Mouse (Mus musculus): Measurements from ENCODE around the gene Sacm1l. TPM values are rescaled to one million over a fixed set of nuclear protein-coding genes. Genes with fewer than 3 reads are reported as not detected.

The Sacm1l gene
- polyA plus RNA-seq, 1 experiment from 2014 or later, result 56.3 TPM

DNA sequence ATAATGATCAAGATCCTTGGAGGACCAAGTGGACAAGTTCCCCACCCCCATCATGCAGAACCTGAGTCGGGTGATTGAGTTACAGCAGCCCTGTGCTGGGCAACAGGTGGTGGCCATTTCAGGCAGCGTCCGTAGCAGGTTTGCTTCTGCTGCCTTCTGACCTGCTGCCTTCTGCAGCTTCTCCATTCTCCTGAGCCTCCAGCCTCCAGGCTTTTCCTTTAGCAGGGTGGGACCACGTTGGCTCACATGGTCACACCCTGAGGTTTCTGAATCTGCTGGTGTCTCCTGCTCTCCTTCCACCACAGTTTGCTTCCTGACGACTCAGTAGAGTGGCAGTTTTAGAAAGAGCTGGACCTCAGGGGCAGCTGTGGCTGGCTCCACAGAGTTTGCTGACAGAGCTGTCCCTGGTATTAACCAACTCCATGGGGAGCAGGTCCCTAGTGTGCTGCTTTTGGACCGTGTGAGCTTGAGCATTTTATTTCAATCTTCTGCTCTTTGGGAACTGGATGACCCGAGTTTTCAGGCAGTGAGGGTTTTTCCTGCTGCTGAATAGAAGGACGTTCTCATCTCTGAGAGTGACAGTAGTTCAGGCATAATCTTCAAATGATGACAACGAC, 39.7 kb upstream of the Sacm1l start:
- peaks cover 31% of the 10 kb centered on the region for H3K4me1 ChIP-seq (ENCODE audit: control insufficient read depth, insufficient read depth, low read length)
- H3K4me3 ChIP-seq (ENCODE audit: low read length), result no peak overlapping the region
- H3K9ac ChIP-seq (ENCODE audit: low read depth, low read length), result no peak overlapping the region
- no peak overlapping the region for H3K4me2 ChIP-seq (replicated peaks; ENCODE audit: low read depth, low read length)
- peak; percentile 48 for ATAC-seq (ENCODE audit: low FRiP score, low TSS enrichment)
- H3K36me3 ChIP-seq (ENCODE audit: control insufficient read depth, insufficient read depth, low read length), result peaks cover 16% of the 10 kb centered on the region; the same call in 1 of the 2 replicates
- no peaks in the 10 kb centered on the region for H3K9me3 ChIP-seq (ENCODE audit: control insufficient read depth, low read length)
- H3K27me3 ChIP-seq (ENCODE audit: control insufficient read depth, insufficient read depth, low read length), result no peaks in the 10 kb centered on the region
- no peak overlapping the region; the same call in 1 of the 2 replicates for H3K27ac ChIP-seq (ENCODE audit: low read depth, low read length)
- WGBS, result 51% methylated on average over 9 of the region's 9 CpGs

GRCm38 (mm10) chr9:123490930-123491329, 38.6 kb upstream of the Sacm1l start:
- no peak overlapping the region for H3K9ac ChIP-seq (ENCODE audit: low read depth, low read length)
- no peak for ATAC-seq (ENCODE audit: low FRiP score, low TSS enrichment)
- no peaks in the 10 kb centered on the region for H3K27me3 ChIP-seq (ENCODE audit: control insufficient read depth, insufficient read depth, low read length)
- H3K27ac ChIP-seq (ENCODE audit: low read depth, low read length), result no peak overlapping the region
- WGBS, result 74% methylated on average over 5 of the region's 5 CpGs
- peaks cover 10% of the 10 kb centered on the region; the same call in 1 of the 2 replicates for H3K36me3 ChIP-seq (ENCODE audit: control insufficient read depth, insufficient read depth, low read length)
- H3K4me2 ChIP-seq (replicated peaks; ENCODE audit: low read depth, low read length), result no peak overlapping the region
- no peaks in the 10 kb centered on the region for H3K9me3 ChIP-seq (ENCODE audit: control insufficient read depth, low read length)
- no peak overlapping the region for H3K4me3 ChIP-seq (ENCODE audit: low read length)
- peaks cover 31% of the 10 kb centered on the region for H3K4me1 ChIP-seq (ENCODE audit: control insufficient read depth, insufficient read depth, low read length)

DNA sequence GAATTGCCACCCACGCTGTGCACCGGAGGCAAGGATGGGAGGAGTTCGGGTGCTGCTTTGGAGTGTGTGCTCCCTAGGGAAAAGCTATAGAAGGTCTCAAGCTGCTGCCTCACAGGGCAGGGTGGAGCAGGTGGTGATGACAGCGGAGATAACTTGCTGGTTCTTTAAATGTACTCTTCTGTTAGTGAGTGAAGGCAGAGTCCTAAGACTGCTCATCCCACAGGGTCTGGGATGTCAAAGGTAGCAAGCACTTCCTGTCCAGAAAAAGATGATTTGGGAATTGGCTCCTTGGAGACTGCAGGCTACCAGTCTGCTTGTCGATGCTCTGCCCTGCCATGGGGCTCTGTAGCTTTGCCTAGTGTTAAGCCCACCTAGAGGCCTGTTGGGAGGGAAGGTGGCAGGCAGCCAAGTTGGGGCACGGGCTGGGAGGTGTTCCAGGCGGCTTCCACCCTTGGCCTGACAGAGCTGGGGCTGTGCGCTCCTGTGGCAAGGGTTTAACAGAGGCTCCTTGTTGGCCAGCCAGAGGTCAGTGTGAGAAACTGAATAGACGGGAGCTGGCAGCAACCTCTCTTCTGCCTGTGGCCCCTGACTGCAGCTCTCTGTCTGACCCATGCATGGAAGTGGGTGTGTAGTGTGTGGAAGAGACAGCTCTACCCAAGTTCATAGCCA, 37.5 kb upstream of the Sacm1l start:
- peak overlapping the region; percentile 2; the same call in 1 of the 2 replicates for H3K27ac ChIP-seq (ENCODE audit: low read depth, low read length)
- peaks cover 35% of the 10 kb centered on the region for H3K4me1 ChIP-seq (ENCODE audit: control insufficient read depth, insufficient read depth, low read length)
- H3K4me3 ChIP-seq (ENCODE audit: low read length), result no peak overlapping the region
- H3K4me2 ChIP-seq (replicated peaks; ENCODE audit: low read depth, low read length), result no peak overlapping the region
- H3K9me3 ChIP-seq (ENCODE audit: control insufficient read depth, low read length), result no peaks in the 10 kb centered on the region
- no peaks in the 10 kb centered on the region; the same call in 1 of the 2 replicates for H3K36me3 ChIP-seq (ENCODE audit: control insufficient read depth, insufficient read depth, low read length)
- H3K9ac ChIP-seq (ENCODE audit: low read depth, low read length), result no peak overlapping the region
- WGBS, result 77% methylated on average over 9 of the region's 9 CpGs
- H3K27me3 ChIP-seq (ENCODE audit: control insufficient read depth, insufficient read depth, low read length), result no peaks in the 10 kb centered on the region
- ATAC-seq (ENCODE audit: low FRiP score, low TSS enrichment), result 0 out of 2 replicates have a peak, but pooled peaks have one; percentile 21

DNA sequence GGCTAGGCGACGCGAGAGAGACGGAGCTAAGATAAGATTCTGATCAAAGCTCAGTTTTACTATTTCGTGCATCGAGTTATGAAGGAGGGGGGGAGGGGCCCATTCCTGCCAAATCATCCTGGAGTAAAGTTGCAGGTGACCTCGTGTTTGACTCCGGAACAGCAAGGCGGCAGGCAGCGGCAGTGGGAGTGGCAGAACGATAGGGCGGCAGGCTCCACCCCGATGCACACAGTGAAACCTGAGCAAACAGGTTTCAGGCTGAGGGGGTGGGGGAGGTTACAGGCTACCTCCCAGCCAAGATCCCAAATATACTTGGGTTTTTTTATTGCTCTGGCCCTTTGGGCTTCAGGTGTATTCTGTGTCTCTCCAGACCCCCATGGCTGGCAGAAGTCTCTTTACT, 32.9 kb upstream of the Sacm1l start:
- Histone ChIP-seq H3K9me3 (ENCODE audit: control insufficient read depth, low read length) (no peaks in the 10 kb centered on the region), H3K4me3 (ENCODE audit: low read length) (peak overlapping the region; percentile 10; the same call in 1 of the 2 replicates), H3K27ac (ENCODE audit: low read depth, low read length) (no peak overlapping the region), H3K4me2 (replicated peaks; ENCODE audit: low read depth, low read length) (peak overlapping the region; percentile 24), H3K36me3 (ENCODE audit: control insufficient read depth, insufficient read depth, low read length) (peaks cover 5% of the 10 kb centered on the region; the same call in 1 of the 2 replicates), H3K9ac (ENCODE audit: low read depth, low read length) (no peak overlapping the region), H3K27me3 (ENCODE audit: control insufficient read depth, insufficient read depth, low read length) (no peaks in the 10 kb centered on the region), H3K4me1 (ENCODE audit: control insufficient read depth, insufficient read depth, low read length) (0 out of 2 replicates have a peak, but pooled peaks cover 14% of the 10 kb centered on the region)
- ATAC-seq (ENCODE audit: low FRiP score, low TSS enrichment), result peak; percentile 62
- WGBS, result 5% methylated on average over 13 of the region's 13 CpGs

DNA sequence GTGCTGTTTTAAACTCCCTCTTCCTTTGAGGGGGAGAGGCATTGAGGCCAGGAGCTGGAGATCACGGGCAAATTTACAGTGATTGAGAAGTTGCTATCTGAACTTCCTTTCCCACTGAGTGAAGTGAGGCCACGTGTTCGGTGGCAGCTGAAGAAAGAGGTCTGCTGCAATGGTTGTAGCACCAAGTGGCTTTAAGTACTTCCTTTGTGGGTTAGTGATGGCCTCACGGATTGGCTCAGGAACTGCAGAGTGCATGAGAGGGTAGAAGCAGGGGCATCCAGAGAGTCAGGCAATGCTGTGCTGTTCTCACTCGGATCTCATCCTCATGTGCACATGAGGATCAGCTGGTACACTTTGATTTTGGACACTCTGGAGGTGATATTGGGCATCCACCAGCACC, 31.7 kb upstream of the Sacm1l start:
- Histone ChIP-seq H3K4me3 (ENCODE audit: low read length) (no peak overlapping the region), H3K4me1 (ENCODE audit: control insufficient read depth, insufficient read depth, low read length) (0 out of 2 replicates have a peak, but pooled peaks cover 6% of the 10 kb centered on the region), H3K9ac (ENCODE audit: low read depth, low read length) (no peak overlapping the region), H3K27ac (ENCODE audit: low read depth, low read length) (no peak overlapping the region), H3K9me3 (ENCODE audit: control insufficient read depth, low read length) (no peaks in the 10 kb centered on the region), H3K4me2 (replicated peaks; ENCODE audit: low read depth, low read length) (no peak overlapping the region), H3K27me3 (ENCODE audit: control insufficient read depth, insufficient read depth, low read length) (no peaks in the 10 kb centered on the region), H3K36me3 (ENCODE audit: control insufficient read depth, insufficient read depth, low read length) (peaks cover 12% of the 10 kb centered on the region)
- 75% methylated on average over 5 of the region's 5 CpGs for WGBS
- ATAC-seq (ENCODE audit: low FRiP score, low TSS enrichment), result no peak

DNA sequence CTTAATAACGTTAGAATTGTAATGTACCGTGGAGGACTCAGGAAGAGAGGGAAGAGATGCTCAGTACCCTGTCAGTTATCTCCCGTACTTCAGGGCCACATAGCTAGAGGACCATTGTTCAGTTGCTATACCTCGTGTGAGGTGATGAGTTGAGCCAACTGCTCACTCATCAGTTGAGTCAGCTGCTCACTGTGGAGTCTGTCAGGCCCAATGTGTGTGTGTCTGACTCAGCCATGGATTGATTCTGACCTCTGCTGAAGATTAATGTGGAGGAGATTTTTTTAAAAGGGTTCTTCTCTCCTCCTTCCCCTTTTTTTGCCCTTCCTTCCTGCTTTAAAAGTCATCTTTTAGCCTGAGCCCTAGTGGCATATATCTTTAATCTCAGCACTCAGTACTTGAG, 29.1 kb upstream of the Sacm1l start:
- 86% methylated on average over 4 of the region's 4 CpGs for WGBS
- no peak overlapping the region for H3K4me2 ChIP-seq (replicated peaks; ENCODE audit: low read depth, low read length)
- no peak overlapping the region for H3K4me3 ChIP-seq (ENCODE audit: low read length)
- H3K36me3 ChIP-seq (ENCODE audit: control insufficient read depth, insufficient read depth, low read length), result peaks cover 17% of the 10 kb centered on the region
- no peaks in the 10 kb centered on the region for H3K27me3 ChIP-seq (ENCODE audit: control insufficient read depth, insufficient read depth, low read length)
- H3K4me1 ChIP-seq (ENCODE audit: control insufficient read depth, insufficient read depth, low read length), result 0 out of 2 replicates have a peak, but pooled peaks cover 6% of the 10 kb centered on the region
- no peak overlapping the region for H3K9ac ChIP-seq (ENCODE audit: low read depth, low read length)
- H3K9me3 ChIP-seq (ENCODE audit: control insufficient read depth, low read length), result no peaks in the 10 kb centered on the region
- ATAC-seq (ENCODE audit: low FRiP score, low TSS enrichment), result no peak
- no peak overlapping the region for H3K27ac ChIP-seq (ENCODE audit: low read depth, low read length)

DNA sequence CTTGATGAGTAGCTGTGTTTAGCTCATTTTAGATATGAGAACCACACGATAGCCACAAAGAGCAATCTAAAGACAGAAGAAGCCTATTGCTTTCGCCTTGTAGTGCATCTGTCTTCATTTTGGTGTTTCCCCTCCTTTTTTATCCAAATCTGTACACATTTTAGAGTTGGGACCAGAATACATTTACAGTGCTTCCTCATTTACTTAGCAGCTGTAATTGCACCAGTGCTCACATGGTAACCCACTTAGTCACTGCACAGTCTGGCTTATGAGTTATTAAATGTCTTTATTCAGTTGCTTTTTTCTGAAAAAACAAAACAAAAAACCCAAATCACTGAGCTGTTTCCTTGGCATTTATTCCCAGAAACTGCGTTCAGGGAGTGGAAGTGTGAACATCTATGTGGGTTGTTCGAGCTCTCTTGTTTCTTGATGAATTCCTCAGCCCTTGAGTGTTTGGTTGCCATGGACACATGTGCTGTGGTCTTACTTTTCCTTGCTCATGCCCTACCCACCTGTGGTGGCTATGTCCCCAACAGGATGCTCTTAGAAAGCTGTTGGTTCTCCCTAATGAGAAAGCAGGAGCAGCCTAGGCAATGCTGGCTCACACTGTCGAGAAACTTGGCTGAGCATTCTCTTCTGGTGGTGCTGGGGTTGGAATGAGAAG, 26.3 kb upstream of the Sacm1l start:
- WGBS, result 84% methylated on average over 5 of the region's 5 CpGs
- no peak for ATAC-seq (ENCODE audit: low FRiP score, low TSS enrichment)

DNA sequence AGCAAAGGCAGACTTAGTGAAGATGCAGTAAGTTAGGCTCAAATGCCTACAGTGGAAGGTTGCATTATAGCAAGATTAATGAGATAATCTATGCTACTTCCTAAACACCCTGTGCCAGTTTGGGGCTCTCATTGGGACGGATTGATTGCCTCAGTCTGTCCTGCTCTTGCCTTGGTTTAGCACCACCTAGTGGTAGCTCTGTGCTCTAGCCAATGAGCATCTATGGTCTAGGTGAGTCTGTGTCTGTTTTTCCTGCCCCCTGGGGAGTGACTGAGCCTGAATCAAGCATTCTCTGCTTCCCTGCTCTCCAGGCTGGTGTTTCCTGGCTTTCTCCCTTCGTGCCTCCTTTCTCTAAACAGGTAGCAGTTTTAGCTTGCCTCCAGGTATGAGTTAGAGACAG, 25.2 kb upstream of the Sacm1l start:
- ATAC-seq (ENCODE audit: low FRiP score, low TSS enrichment), result peak; percentile 78; the same call in 1 of the 2 replicates
- Histone ChIP-seq H3K27ac (ENCODE audit: low read depth, low read length) (no peak overlapping the region), H3K9ac (ENCODE audit: low read depth, low read length) (no peak overlapping the region), H3K4me2 (replicated peaks; ENCODE audit: low read depth, low read length) (no peak overlapping the region), H3K27me3 (ENCODE audit: control insufficient read depth, insufficient read depth, low read length) (no peaks in the 10 kb centered on the region), H3K4me1 (ENCODE audit: control insufficient read depth, insufficient read depth, low read length) (no peaks in the 10 kb centered on the region), H3K36me3 (ENCODE audit: control insufficient read depth, insufficient read depth, low read length) (peaks cover 17% of the 10 kb centered on the region), H3K9me3 (ENCODE audit: control insufficient read depth, low read length) (no peaks in the 10 kb centered on the region), H3K4me3 (ENCODE audit: low read length) (no peak overlapping the region)
- WGBS, result 14% methylated on average over 2 of the region's 2 CpGs

More for the DNA sequence above, 26.3 kb upstream of the Sacm1l start:
- H3K27me3 ChIP-seq (ENCODE audit: control insufficient read depth, insufficient read depth, low read length), result no peaks in the 10 kb centered on the region
- H3K9ac ChIP-seq (ENCODE audit: low read depth, low read length), result no peak overlapping the region
- no peaks in the 10 kb centered on the region for H3K4me1 ChIP-seq (ENCODE audit: control insufficient read depth, insufficient read depth, low read length)
- H3K27ac ChIP-seq (ENCODE audit: low read depth, low read length), result no peak overlapping the region
- no peak overlapping the region for H3K4me2 ChIP-seq (replicated peaks; ENCODE audit: low read depth, low read length)
- no peak overlapping the region for H3K4me3 ChIP-seq (ENCODE audit: low read length)
- H3K9me3 ChIP-seq (ENCODE audit: control insufficient read depth, low read length), result no peaks in the 10 kb centered on the region
- peaks cover 17% of the 10 kb centered on the region for H3K36me3 ChIP-seq (ENCODE audit: control insufficient read depth, insufficient read depth, low read length)

- H3K9me3 ChIP-seq (ENCODE audit: control insufficient read depth, low read length), result no peaks in the 10 kb centered on the region
- no peak overlapping the region for H3K27ac ChIP-seq (ENCODE audit: low read depth, low read length)
- H3K27me3 ChIP-seq (ENCODE audit: control insufficient read depth, insufficient read depth, low read length), result no peaks in the 10 kb centered on the region
- 0 out of 2 replicates have a peak, but pooled peaks cover 3% of the 10 kb centered on the region for H3K4me1 ChIP-seq (ENCODE audit: control insufficient read depth, insufficient read depth, low read length)
- WGBS, result 79% methylated on average over 1 of the region's 1 CpGs
- no peak overlapping the region for H3K4me3 ChIP-seq (ENCODE audit: low read length)
- H3K9ac ChIP-seq (ENCODE audit: low read depth, low read length), result no peak overlapping the region
- peaks cover 15% of the 10 kb centered on the region for H3K36me3 ChIP-seq (ENCODE audit: control insufficient read depth, insufficient read depth, low read length)
- ATAC-seq (ENCODE audit: low FRiP score, low TSS enrichment), result no peak
- no peak overlapping the region for H3K4me2 ChIP-seq (replicated peaks; ENCODE audit: low read depth, low read length)
Measured at GRCm38 (mm10) chr9:123505598-123505997, 24.0 kb upstream of the Sacm1l start.

All from kidney, embryonic 14.5 days (tissue).